Mouse (Mus musculus) forebrain, embryonic 14.5 days (tissue): ENCODE measurements around the gene Pold1. TPM values are rescaled to one million over a fixed set of nuclear protein-coding genes. Genes with fewer than 3 reads are reported as not detected.

Experiments used
- ATAC-seq: fragments of 200-750 bp; cut with Nextera tagmentation; 2 replicates; pipeline ENCODE4 v1.8.0; 2017; ENCODE audit warnings: mild to moderate bottlenecking, moderate library complexity
- DNase-seq: peaks from one replicate; pipeline ENCODE4 v3.0.0-alpha.2; 2015; ENCODE audit warnings: low spot score
- H3K27ac ChIP-seq: fragments of 300-500 bp; sonication (generic); 2 replicates; pipeline ENCODE4 v1.5.1; 2014; ENCODE audit warnings: low read depth, mild to moderate bottlenecking, control low read depth, low read length, moderate library complexity
- H3K27me3 ChIP-seq: fragments of 300-500 bp; sonication (generic); replicated peaks from 2 replicates; pipeline ENCODE4 v1.6.1; 2014; ENCODE audit warnings: low read length, control low read depth, mixed read lengths; ENCODE audit not compliant: control insufficient read depth, insufficient read depth
- H3K36me3 ChIP-seq: fragments of 300-500 bp; sonication (generic); 2 replicates; pipeline ENCODE4 v1.6.1; 2014; ENCODE audit warnings: low read length, control low read depth; ENCODE audit not compliant: control insufficient read depth, insufficient read depth
- H3K4me1 ChIP-seq: fragments of 300-500 bp; sonication (generic); 2 replicates; pipeline ENCODE4 v1.6.1; 2014; ENCODE audit warnings: antibody characterized with exemption, low read length, control low read depth; ENCODE audit not compliant: control insufficient read depth, insufficient read depth
- H3K4me2 ChIP-seq: fragments of 300-500 bp; sonication (generic); 2 replicates; pipeline ENCODE4 v1.6.1; 2014; ENCODE audit warnings: mild to moderate bottlenecking, control low read depth, low read length
- H3K4me3 ChIP-seq: fragments of 300-500 bp; sonication (generic); 2 replicates; pipeline ENCODE4 v1.5.1; 2014; ENCODE audit warnings: low read depth, low read length, control low read depth
- H3K9ac ChIP-seq: fragments of 300-500 bp; sonication (generic); 2 replicates; pipeline ENCODE4 v1.6.1; 2014; ENCODE audit warnings: mild to moderate bottlenecking, low read length, control low read depth, moderate library complexity
- H3K9me3 ChIP-seq: fragments of 300-500 bp; sonication (generic); replicated peaks from 2 replicates; pipeline ENCODE4 v1.6.1; 2016; ENCODE audit warnings: low read length, control low read depth, mixed read lengths; ENCODE audit not compliant: control insufficient read depth
- WGBS: fragments of 180-500 bp; shearing (Covaris S2); extraction: QIAGEN DNeasy Blood & Tissue Kit; methylation state at CpG from one replicate; pipeline ENCODE4 v1.1.7; 2014; 5-methylcytosine and 5-hydroxymethylcytosine counted together
- polyA plus RNA-seq: library from polyadenylated mRNA; unstranded; fragments of >200 nt; fragmentation: Nextera tagmentation; extraction: Ambion mirVana; gene quantifications from 2 replicates; pipeline ENCODE4 v1.2.1, GENCODE M21; 2014

Gene Pold1
- polyA plus RNA-seq = 32.6 and 33.0 TPM in 2 replicates

DNA sequence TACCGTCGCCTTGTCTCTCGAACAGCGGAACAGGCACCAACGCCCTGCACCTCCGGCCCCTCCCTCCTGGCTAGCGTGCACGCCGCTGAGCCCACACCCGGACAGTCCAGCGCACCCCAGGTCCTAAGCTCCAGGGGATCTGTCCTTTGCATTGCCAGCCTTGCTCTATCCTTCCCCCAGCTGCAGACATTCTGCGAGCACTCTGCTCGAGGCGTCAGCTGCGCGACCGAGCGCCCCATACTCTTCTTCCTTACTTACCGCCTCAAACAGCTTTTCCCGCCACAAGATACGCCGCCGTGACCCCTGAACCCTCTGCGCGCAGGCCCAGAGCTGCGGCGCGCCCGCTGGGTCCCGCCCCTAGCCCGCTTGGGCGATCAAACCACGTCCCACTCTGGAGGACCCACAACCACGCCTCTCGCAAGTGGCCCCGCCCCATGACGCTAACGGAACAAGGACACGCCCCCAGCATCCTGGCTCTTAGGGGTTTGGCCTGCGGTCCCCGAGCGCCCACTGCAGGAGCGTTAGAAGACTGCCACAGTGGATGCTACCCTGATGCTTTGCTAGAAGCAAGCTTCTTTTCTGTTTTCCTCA, at the start of gene Pold1:
Pold1 (minus strand) TSS at position 353 of the 591 bp plus-strand sequence.
- Histone ChIP-seq H3K4me2 (peak within 1 kb of the TSS; percentile 90), H3K27me3 (no peaks in the 10 kb centered on the region), H3K4me3 (peak within 1 kb of the TSS; percentile 50), H3K9ac (peak within 1 kb of the TSS; percentile 64), H3K27ac (peak within 1 kb of the TSS; percentile 54), H3K36me3 (peaks cover 31% of the 10 kb centered on the region), H3K4me1 (peaks cover 10% of the 10 kb centered on the region), H3K9me3 (no peaks in the 10 kb centered on the region)
- peak; percentile 99 for DNase-seq
- peak; percentile 93 for ATAC-seq
- 0% methylated on average over 43 of the region's 43 CpGs for WGBS

GRCm38 (mm10) chr7:44598336-44598735, 49.7 kb upstream of the Pold1 start:
- no peak overlapping the region for H3K4me3 ChIP-seq
- no peak overlapping the region for H3K27ac ChIP-seq
- H3K9ac ChIP-seq = no peak overlapping the region
- H3K36me3 ChIP-seq = no peaks in the 10 kb centered on the region
- H3K9me3 ChIP-seq = no peaks in the 10 kb centered on the region
- DNase-seq (no peak), ATAC-seq (no peak)
- 88% methylated on average over 10 of the region's 12 CpGs for WGBS
- H3K4me2 ChIP-seq = no peak overlapping the region
- peaks cover 15% of the 10 kb centered on the region for H3K27me3 ChIP-seq
- H3K4me1 ChIP-seq = peaks cover 15% of the 10 kb centered on the region; the same call in 1 of the 2 replicates

- no peak overlapping the region for H3K4me3 ChIP-seq
- no peak overlapping the region for H3K9ac ChIP-seq
- ATAC-seq = no peak
- DNase-seq = no peak
- no peak overlapping the region for H3K4me2 ChIP-seq
- peaks cover 22% of the 10 kb centered on the region for H3K27me3 ChIP-seq
- H3K36me3 ChIP-seq = no peaks in the 10 kb centered on the region
- peaks cover 20% of the 10 kb centered on the region; the same call in 1 of the 2 replicates for H3K4me1 ChIP-seq
- WGBS = 92% methylated on average over 4 of the region's 4 CpGs
- no peak overlapping the region for H3K27ac ChIP-seq
- no peaks in the 10 kb centered on the region for H3K9me3 ChIP-seq
Observed at GRCm38 (mm10) chr7:44597666-44598065, 49.0 kb upstream of the Pold1 start.

DNA sequence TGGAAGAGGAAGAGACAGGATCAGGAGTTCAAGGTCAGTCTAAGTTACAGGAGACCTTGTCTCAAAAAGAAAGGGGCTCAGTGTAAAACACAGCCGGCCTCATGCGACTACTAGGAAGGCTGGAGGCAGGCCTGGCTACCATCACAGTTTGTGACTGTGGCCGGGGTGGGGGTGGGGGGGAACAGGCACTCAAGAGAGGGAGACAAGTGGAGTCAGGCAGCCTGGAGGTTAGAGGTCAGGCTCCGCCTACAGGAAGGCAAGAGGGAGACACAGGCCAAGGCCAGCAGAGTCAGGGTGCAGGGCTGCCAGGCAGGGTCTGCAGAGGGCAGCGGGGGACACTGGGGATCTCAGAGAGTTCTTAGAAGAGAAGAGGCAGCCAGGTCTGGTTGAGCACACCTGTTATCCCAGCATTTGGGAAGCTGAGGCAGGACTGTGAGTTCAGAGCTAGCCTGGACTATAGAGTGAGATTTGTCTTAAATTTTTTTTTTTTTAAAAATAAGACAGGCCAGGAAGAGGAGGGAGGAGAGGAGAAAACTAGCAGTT, 48.4 kb upstream of the Pold1 start:
- peaks cover 27% of the 10 kb centered on the region for H3K27me3 ChIP-seq
- H3K4me3 ChIP-seq = no peak overlapping the region
- H3K36me3 ChIP-seq = no peaks in the 10 kb centered on the region
- no peak overlapping the region for H3K4me2 ChIP-seq
- no peaks in the 10 kb centered on the region for H3K9me3 ChIP-seq
- no peak for ATAC-seq
- H3K9ac ChIP-seq = no peak overlapping the region
- peaks cover 20% of the 10 kb centered on the region; the same call in 1 of the 2 replicates for H3K4me1 ChIP-seq
- H3K27ac ChIP-seq = no peak overlapping the region
- no peak for DNase-seq
- 75% methylated on average over 5 of the region's 5 CpGs for WGBS

GRCm38 (mm10) chr7:44596051-44596450, 47.4 kb upstream of the Pold1 start:
- ATAC-seq = no peak
- Histone ChIP-seq H3K27me3 (peaks cover 26% of the 10 kb centered on the region), H3K4me1 (peaks cover 23% of the 10 kb centered on the region), H3K4me3 (no peak overlapping the region), H3K36me3 (no peaks in the 10 kb centered on the region), H3K4me2 (no peak overlapping the region), H3K9ac (no peak overlapping the region), H3K27ac (no peak overlapping the region), H3K9me3 (no peaks in the 10 kb centered on the region)
- DNase-seq = no peak
- 97% methylated on average over 4 of the region's 6 CpGs for WGBS

- no peaks in the 10 kb centered on the region for H3K9me3 ChIP-seq
- no peaks in the 10 kb centered on the region for H3K36me3 ChIP-seq
- WGBS = 95% methylated on average over 20 of the region's 20 CpGs
- no peak overlapping the region for H3K4me2 ChIP-seq
- ATAC-seq = no peak
- no peak overlapping the region for H3K9ac ChIP-seq
- peaks cover 23% of the 10 kb centered on the region for H3K4me1 ChIP-seq
- no peak overlapping the region for H3K27ac ChIP-seq
- no peak for DNase-seq
- no peak overlapping the region for H3K4me3 ChIP-seq
- peaks cover 22% of the 10 kb centered on the region for H3K27me3 ChIP-seq
Observed at GRCm38 (mm10) chr7:44595131-44595561, 46.5 kb upstream of the Pold1 start.

DNA sequence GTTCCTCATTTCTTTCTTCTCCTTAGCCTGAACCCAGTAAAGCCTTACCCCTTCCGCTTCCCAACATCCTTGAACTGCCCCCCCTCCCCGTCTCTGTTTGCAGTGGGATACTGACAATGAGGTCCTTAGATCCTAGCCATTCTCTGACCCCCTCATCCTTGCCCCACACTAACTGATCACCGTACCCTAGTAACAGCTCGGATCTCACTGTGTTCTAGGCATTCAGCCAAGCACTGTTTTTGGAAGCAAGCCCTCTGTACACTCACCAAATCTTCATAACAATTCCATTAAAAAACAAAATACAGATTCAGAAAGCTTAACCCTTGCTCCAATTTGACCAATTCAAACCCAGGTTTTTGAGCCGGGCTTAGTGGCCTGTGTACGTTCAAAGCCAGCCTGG, 45.6 kb upstream of the Pold1 start:
- peaks cover 22% of the 10 kb centered on the region for H3K27me3 ChIP-seq
- H3K27ac ChIP-seq = peak overlapping the region; percentile 61
- peak overlapping the region; percentile 60 for H3K4me2 ChIP-seq
- H3K4me1 ChIP-seq = peaks cover 30% of the 10 kb centered on the region
- H3K9ac ChIP-seq = peak overlapping the region; percentile 60
- 32% methylated on average over 6 of the region's 6 CpGs for WGBS
- DNase-seq = peak; percentile 67
- H3K4me3 ChIP-seq = peak overlapping the region; percentile 35
- ATAC-seq = no peak; the same call in 1 of the 2 replicates
- no peaks in the 10 kb centered on the region for H3K36me3 ChIP-seq
- H3K9me3 ChIP-seq = no peaks in the 10 kb centered on the region

DNA sequence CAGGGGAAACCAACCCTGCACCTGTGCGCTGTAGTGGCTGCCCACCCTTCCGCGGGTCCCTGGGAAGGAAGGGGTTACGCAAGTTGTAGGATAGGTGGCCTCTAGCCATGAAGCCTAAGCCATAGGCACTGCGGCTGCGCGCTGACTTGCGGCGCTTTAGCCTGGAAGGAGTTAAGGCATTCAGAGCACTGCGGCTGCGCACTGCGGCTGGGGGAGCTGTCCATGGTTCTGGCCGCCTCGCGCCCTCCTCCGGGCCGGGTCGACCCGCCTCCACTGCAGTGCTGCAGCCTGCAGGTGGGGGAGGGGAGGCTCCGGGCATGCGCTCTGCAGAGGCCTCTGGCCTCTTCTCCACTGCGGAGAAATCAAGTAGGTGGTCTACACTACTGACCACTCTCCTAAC, 45.1 kb upstream of the Pold1 start:
- Histone ChIP-seq H3K4me1 (peaks cover 30% of the 10 kb centered on the region), H3K27me3 (peaks cover 22% of the 10 kb centered on the region), H3K9ac (peak overlapping the region; percentile 60), H3K27ac (peak overlapping the region; percentile 61; the same call in 1 of the 2 replicates), H3K4me3 (peak overlapping the region; percentile 35), H3K36me3 (no peaks in the 10 kb centered on the region), H3K9me3 (no peaks in the 10 kb centered on the region), H3K4me2 (peak overlapping the region; percentile 60)
- DNase-seq (peak; percentile 93), ATAC-seq (peak; percentile 45)
- WGBS = 1% methylated on average over 13 of the region's 22 CpGs

DNA sequence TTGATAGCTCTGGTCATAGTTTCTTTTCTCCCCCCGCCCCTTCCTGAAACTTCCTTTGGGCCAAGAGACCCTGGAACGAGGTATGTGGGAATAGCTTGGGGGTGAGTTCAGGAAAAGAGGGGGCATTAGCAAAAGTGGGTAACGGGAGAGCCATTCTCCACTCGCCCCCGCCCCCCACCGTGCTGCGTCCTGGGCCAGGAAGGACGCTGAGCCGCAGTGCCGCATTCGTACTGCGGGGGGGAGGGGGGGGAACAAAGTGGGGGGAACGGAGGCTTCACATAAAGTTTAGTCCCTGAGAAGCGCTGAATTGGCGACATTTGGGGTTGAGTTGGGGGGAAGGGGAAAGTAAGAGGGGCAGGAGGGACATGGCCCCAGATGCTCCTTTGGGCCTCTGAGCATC, 44.4 kb upstream of the Pold1 start:
- no peak for DNase-seq
- no peak overlapping the region for H3K9ac ChIP-seq
- peaks cover 26% of the 10 kb centered on the region for H3K27me3 ChIP-seq
- 3% methylated on average over 15 of the region's 15 CpGs for WGBS
- H3K27ac ChIP-seq = no peak overlapping the region
- no peaks in the 10 kb centered on the region for H3K36me3 ChIP-seq
- no peak overlapping the region for H3K4me3 ChIP-seq
- no peak for ATAC-seq
- H3K4me1 ChIP-seq = peaks cover 36% of the 10 kb centered on the region
- H3K9me3 ChIP-seq = no peaks in the 10 kb centered on the region
- H3K4me2 ChIP-seq = peak overlapping the region; percentile 60
